Mouse (Mus musculus) liver, embryonic 14 days (tissue): ENCODE data around the gene Setd1b. TPM values are rescaled to one million over a fixed set of nuclear protein-coding genes. Genes with fewer than 3 reads are reported as not detected.

Experiments used
- polyA plus RNA-seq: library from polyadenylated mRNA; depleted of rRNA; stranded (reverse); fragments of >200 nt; gene quantifications from 2 replicates; pipeline ENCODE4 v1.2.3, GENCODE M21; 2012; rRNA removed

Gene Setd1b
- 1.8 and 2.9 TPM in 2 replicates for polyA plus RNA-seq

DNA sequence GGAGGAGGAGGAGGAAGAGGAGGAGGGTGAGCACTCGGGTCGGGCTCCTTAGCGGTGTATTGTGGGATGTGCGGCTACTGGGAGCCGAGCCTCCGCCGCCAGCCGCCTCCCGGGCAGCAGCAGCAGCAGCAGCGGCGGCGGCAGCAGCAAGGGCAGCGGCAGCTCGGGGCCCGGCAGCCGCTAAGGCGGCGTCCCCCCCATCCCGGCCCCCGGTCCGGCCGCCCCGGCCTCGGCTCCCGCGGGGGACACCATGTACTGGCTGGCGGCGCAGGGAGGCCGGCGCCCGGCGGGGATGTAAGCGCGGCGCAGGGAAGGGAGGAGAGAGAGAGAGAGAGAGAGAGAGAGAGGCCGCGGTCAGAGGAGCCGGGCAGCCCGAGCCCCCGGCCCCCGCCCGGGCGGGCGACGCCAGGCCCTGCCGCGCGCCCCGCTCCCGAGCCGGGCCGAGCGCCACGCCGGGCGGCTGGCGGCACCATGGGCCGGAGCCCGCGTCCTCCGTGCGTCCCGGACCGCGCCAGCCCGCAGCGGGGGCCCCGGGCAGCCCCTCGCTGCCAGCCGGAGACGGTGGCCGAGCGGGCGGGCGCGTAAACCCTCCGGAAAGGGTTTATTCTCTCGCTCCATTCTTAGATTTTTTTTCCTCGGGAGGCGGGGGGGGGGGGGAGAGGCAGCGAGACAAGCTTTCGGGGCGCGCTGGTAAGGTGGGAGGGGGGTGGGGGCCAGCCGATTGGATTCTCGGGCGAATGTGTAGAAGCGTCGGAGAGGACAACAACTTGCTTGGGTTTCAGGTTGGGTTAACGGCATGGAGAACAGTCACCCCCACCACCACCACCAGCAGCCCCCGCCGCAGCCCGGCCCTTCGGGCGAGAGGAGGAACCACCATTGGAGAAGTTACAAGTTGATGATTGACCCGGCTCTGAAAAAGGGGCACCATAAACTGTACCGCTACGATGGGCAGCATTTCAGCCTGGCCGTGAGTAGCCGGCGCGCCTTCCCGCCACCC, at the start of gene Setd1b:
Setd1b (plus strand) TSS at position 33 of the 997 bp plus-strand sequence.

DNA sequence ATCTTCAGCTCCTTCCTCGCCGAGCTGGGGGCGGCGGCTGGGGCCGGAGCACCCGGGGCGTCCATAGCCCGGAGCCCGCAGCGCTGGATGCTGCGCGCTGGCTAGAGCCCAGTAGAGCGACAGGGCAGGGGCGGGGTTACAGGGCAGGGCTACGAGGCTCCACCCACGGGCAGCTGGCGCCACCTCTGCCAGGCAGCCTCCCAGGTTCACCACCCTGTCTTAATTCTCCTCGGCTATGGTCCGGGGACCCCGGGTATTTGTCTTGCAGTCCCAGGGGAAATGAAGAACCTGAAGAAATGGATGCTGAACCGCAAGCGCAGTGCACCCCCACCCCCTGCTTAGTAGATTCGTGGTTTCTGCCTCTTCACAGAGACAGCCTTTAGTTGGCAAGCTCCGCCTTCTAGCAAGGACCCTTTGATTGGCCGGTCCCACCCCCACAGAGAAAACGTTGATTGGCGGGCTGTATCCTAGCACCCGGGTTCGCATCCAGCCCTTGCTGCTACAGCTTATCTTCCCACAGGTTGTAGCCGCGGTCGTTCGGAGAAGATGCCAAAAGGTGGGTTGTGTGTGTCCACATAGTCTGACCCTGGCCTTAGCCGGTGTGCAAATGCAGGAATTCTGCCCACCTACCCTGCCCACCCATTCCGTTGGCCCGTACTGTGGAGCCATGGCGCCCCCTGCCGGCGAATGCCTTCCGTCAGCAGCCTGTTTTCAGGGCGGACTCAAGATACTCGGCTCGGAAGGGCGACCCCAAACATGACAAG, 9.5 kb upstream of the Setd1b start, which contains the start of gene Rhof:
Rhof (minus strand) TSS at position 385 of the 764 bp plus-strand sequence.

DNA sequence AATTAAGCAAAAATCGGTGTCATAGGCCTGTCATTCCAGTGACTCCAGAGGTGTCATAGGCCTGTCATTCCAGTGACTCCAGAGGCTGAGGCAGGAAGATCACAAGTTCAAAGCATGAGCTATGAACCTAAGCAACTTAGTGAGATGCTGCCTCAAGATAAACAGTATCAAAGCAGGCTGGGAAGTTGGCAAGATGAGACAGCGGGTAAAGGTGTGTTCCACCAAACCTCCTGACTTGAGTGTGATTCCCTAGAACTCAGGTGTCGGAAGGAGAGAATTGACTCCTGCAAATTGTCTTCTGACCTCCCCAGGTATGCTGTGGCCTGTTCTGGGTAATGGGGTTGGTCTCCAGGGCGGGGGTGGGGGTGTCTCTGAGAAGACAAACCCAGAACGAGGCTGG, 27.3 kb downstream of the Setd1b start, which contains the start of gene Psmd9:
Psmd9 (plus strand) TSS at position 130 of the 400 bp plus-strand sequence.

DNA sequence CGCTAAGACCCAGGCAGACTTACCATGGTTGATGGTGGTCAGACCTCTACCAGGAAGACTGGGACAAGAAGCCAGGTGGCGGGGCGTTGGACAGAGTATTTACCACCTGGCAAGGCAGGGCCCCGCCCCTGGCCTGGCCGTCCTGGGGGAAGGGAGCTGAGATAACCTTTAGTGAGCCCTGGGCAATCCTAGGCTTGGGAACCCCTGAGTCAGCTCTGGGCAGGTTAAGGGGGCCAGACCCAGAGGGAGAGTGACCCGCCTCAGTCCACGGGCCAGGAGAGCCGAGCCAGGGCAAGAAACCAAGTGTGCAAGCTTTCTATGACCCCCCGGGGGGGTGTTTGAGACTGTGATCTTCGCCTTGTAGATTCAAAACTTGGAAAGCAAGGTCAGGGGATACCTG, 40.7 kb downstream of the Setd1b start, which contains the start of gene Hpd:
Hpd (minus strand) TSS at position 77 of the 400 bp plus-strand sequence.

Other genes starting within 250 kb of the Setd1b start
- 9.4 and 10.3 TPM in 2 replicates for gene Kdm2b, start 152.4 kb upstream of the Setd1b start, polyA plus RNA-seq
- gene Orai1, start 127.1 kb upstream of the Setd1b start, polyA plus RNA-seq, result 5.8 and 7.5 TPM in 2 replicates
- gene Morn3, start 95.2 kb upstream of the Setd1b start, polyA plus RNA-seq, result not detected in 2 replicates
- 16.6 and 21.1 TPM in 2 replicates for gene Tmem120b, start 73.8 kb upstream of the Setd1b start, polyA plus RNA-seq
- 1.5 and 1.8 TPM in 2 replicates for gene Rhof, start 9.5 kb upstream of the Setd1b start, polyA plus RNA-seq
- 24.9 and 27.4 TPM in 2 replicates for gene Psmd9, start 27.2 kb downstream of the Setd1b start, polyA plus RNA-seq
- gene Hpd, start 40.5 kb downstream of the Setd1b start, polyA plus RNA-seq, result 27.3 and 27.5 TPM in 2 replicates
- 0.10 and 0.13 TPM in 2 replicates for gene Wdr66, start 109.9 kb downstream of the Setd1b start, polyA plus RNA-seq
- gene Bcl7a, start 201.6 kb downstream of the Setd1b start, polyA plus RNA-seq, result 5.0 and 5.9 TPM in 2 replicates